Mouse (Mus musculus) heart, embryonic 11.5 days (tissue): ENCODE measurements around the gene Mios. TPM values are rescaled to one million over a fixed set of nuclear protein-coding genes. Genes with fewer than 3 reads are reported as not detected.

Source experiments
- polyA plus RNA-seq: library from polyadenylated mRNA; unstranded; fragments of >200 nt; fragmentation: Nextera tagmentation; extraction: Ambion mirVana; gene quantifications from 2 replicates; pipeline ENCODE4 v1.2.1, GENCODE M21; 2014

The Mios gene
- polyA plus RNA-seq, 1 experiment from 2014 or later: 17.5 TPM

Other genes starting within 250 kb of the Mios start
- not detected in 2 replicates for gene Col28a1, start 16.6 kb upstream of the Mios start, polyA plus RNA-seq
- 145 and 146 TPM in 2 replicates for gene Rpa3, start 50.0 kb downstream of the Mios start, polyA plus RNA-seq
- 25.0 and 25.1 TPM in 2 replicates for gene Umad1, start 50.1 kb downstream of the Mios start, polyA plus RNA-seq
- 6.8 and 11.2 TPM in 2 replicates for gene Gm45062, start 50.2 kb downstream of the Mios start, polyA plus RNA-seq